In the genomic region with DNA sequence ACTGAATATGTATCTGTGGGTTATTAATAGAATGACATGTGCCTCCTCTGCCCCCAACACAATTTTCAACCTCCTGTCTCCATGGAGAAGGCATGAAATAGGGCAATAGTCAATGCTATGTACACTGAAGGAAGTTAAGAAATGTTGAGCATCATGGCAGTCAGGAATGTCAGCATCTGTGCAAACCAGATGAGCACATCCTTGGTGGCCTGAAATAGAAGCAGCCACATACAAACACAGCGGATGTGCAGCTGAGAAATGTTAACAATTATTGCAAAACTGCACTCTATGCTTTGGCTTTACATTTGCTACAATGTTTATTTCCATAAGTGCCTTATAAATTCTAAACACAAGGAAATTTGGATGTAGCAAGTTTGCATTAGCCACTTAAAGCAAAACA, we compare ENCODE assay signal across 21 mouse cellular contexts.
DNase-seq lines count a peak whose midpoint lies in the region; ATAC-seq and TF ChIP-seq lines count a peak whose summit lies in the region.
"Had no signal": no experiment of that assay in that cellular context is flagged by ENCODE, and none has a peak within 500 bp of the region (broad histone marks: within the 10 kb centered on the region; RNA-seq: fewer than 3 reads in every experiment).

No protein-coding gene starts in this region.

- no peak overlapping the region for H3K4me3 ChIP-seq in intestine, embryonic 15.5 days (replicated peaks)
- no peak overlapping the region for H3K4me3 ChIP-seq in intestine, postnatal 0 days (ENCODE audit: low read depth, low read length)
- H3K4me3 ChIP-seq in lung, embryonic 16.5 days (ENCODE audit: low read length) = no peak overlapping the region
- H3K4me3 ChIP-seq in lung, postnatal 0 days (ENCODE audit: low read depth, low read length) = no peak overlapping the region
- H3K4me3 ChIP-seq: embryonic facial prominence, embryonic 13.5 days; embryonic facial prominence, embryonic 15.5 days; erythroblast, embryonic 14.5 days; forebrain, embryonic 10.5 days; forebrain, embryonic 12.5 days; forebrain, embryonic 15.5 days had no signal

- no peak overlapping the region for H3K27ac ChIP-seq in intestine, embryonic 15.5 days
- no peak overlapping the region for H3K27ac ChIP-seq in intestine, postnatal 0 days (ENCODE audit: low read depth, low read length)
- H3K27ac ChIP-seq in lung, embryonic 16.5 days (ENCODE audit: low read length) = no peak overlapping the region
- H3K27ac ChIP-seq in lung, postnatal 0 days (ENCODE audit: low read length) = no peak overlapping the region
- H3K27ac ChIP-seq: embryonic facial prominence, embryonic 13.5 days; embryonic facial prominence, embryonic 15.5 days; forebrain, embryonic 10.5 days; forebrain, embryonic 12.5 days; forebrain, embryonic 15.5 days had no signal

- WGBS in intestine, embryonic 15.5 days = 50% methylated on average over 1 of the region's 1 CpGs
- WGBS in intestine, postnatal 0 days = 53% methylated on average over 1 of the region's 1 CpGs
- 54% methylated on average over 1 of the region's 1 CpGs for WGBS in lung, embryonic 16.5 days
- 67% methylated on average over 1 of the region's 1 CpGs for WGBS in lung, postnatal 0 days

- no peaks in the 10 kb centered on the region for H3K4me1 ChIP-seq in intestine, embryonic 15.5 days (replicated peaks)
- no peaks in the 10 kb centered on the region for H3K4me1 ChIP-seq in intestine, postnatal 0 days (replicated peaks; ENCODE audit: control insufficient read depth, insufficient read depth, low read length)
- H3K4me1 ChIP-seq in lung, embryonic 16.5 days (replicated peaks; ENCODE audit: control insufficient read depth, insufficient read depth, low read length) = no peaks in the 10 kb centered on the region
- H3K4me1 ChIP-seq in lung, postnatal 0 days (ENCODE audit: insufficient read depth, low read depth, low read length) = no peaks in the 10 kb centered on the region
- H3K4me1 ChIP-seq: embryonic facial prominence, embryonic 13.5 days; embryonic facial prominence, embryonic 15.5 days; forebrain, embryonic 10.5 days; forebrain, embryonic 12.5 days; forebrain, embryonic 15.5 days had no signal

- peak; percentile 45; the same call in 1 of the 2 replicates for ATAC-seq in intestine, embryonic 15.5 days
- no peak for ATAC-seq in intestine, postnatal 0 days
- peak; percentile 66 for ATAC-seq in lung, embryonic 16.5 days (ENCODE audit: low read depth)
- no peak for ATAC-seq in lung, postnatal 0 days
- ATAC-seq: forebrain, embryonic 15.5 days had no signal

- TF ChIP-seq CTCF in intestine, postnatal 0 days (IDR thresholded peaks at IDR 0.05; ENCODE audit: low read depth) = no peak
- TF ChIP-seq CTCF in lung, postnatal 0 days (IDR thresholded peaks at IDR 0.05) = no peak

- H3K9me3 ChIP-seq in intestine, embryonic 15.5 days = no peaks in the 10 kb centered on the region
- no peaks in the 10 kb centered on the region for H3K9me3 ChIP-seq in intestine, postnatal 0 days (ENCODE audit: control insufficient read depth)
- H3K9me3 ChIP-seq in lung, embryonic 16.5 days (ENCODE audit: control insufficient read depth, low read length) = no peaks in the 10 kb centered on the region
- H3K9me3 ChIP-seq in lung, postnatal 0 days (ENCODE audit: low read length) = no peaks in the 10 kb centered on the region
- H3K9me3 ChIP-seq: embryonic facial prominence, embryonic 13.5 days; embryonic facial prominence, embryonic 15.5 days; forebrain, embryonic 10.5 days; forebrain, embryonic 12.5 days; forebrain, embryonic 15.5 days had no signal

- TF ChIP-seq EP300 in lung, postnatal 0 days (IDR thresholded peaks at IDR 0.05) = no peak

- DNase-seq in lung, postnatal 0 days (ENCODE audit: low spot score) = no peak
- no peak for DNase-seq in layer of hippocampus, postnatal 14 days (ENCODE audit: low spot score in 2 of 2)
- DNase-seq: adrenal gland, adult 2 months; adrenal gland, postnatal 10 days; adrenal gland, postnatal 25 days; cerebellum, adult 11 months; cerebellum, adult 18-20 months; cerebellum, adult 8-10 months; cerebellum, adult 9-11 months; cerebellum, postnatal 14 days; cerebellum, postnatal 36 days; embryo, embryonic 11 days had no signal

- no peaks in the 10 kb centered on the region for H3K36me3 ChIP-seq in intestine, embryonic 15.5 days
- H3K36me3 ChIP-seq in intestine, postnatal 0 days (ENCODE audit: control insufficient read depth, insufficient read depth) = no peaks in the 10 kb centered on the region
- H3K36me3 ChIP-seq in lung, embryonic 16.5 days (ENCODE audit: control insufficient read depth, insufficient read depth, low read length) = no peaks in the 10 kb centered on the region
- H3K36me3 ChIP-seq in lung, postnatal 0 days (ENCODE audit: insufficient read depth, low read length) = no peaks in the 10 kb centered on the region
- H3K36me3 ChIP-seq: embryonic facial prominence, embryonic 13.5 days; embryonic facial prominence, embryonic 15.5 days; forebrain, embryonic 10.5 days; forebrain, embryonic 12.5 days; forebrain, embryonic 15.5 days had no signal

- no peaks in the 10 kb centered on the region for H3K27me3 ChIP-seq in intestine, embryonic 15.5 days (replicated peaks)
- no peaks in the 10 kb centered on the region for H3K27me3 ChIP-seq in intestine, postnatal 0 days (replicated peaks; ENCODE audit: control insufficient read depth, insufficient read depth, low read length)
- H3K27me3 ChIP-seq in lung, embryonic 16.5 days (ENCODE audit: control insufficient read depth, insufficient read depth, low read depth, low read length) = no peaks in the 10 kb centered on the region
- no peaks in the 10 kb centered on the region for H3K27me3 ChIP-seq in lung, postnatal 0 days (replicated peaks; ENCODE audit: insufficient read depth, low read length)
- H3K27me3 ChIP-seq: embryonic facial prominence, embryonic 13.5 days; embryonic facial prominence, embryonic 15.5 days; forebrain, embryonic 12.5 days; forebrain, embryonic 15.5 days had no signal

- H3K4me2 ChIP-seq in intestine, embryonic 15.5 days (replicated peaks) = no peak overlapping the region
- no peak overlapping the region for H3K4me2 ChIP-seq in intestine, postnatal 0 days (replicated peaks; ENCODE audit: low read depth)
- H3K4me2 ChIP-seq in lung, embryonic 16.5 days (ENCODE audit: low read depth, low read length) = no peak overlapping the region
- no peak overlapping the region for H3K4me2 ChIP-seq in lung, postnatal 0 days (replicated peaks; ENCODE audit: low read depth, low read length)
- H3K4me2 ChIP-seq: embryonic facial prominence, embryonic 13.5 days; embryonic facial prominence, embryonic 15.5 days; forebrain, embryonic 12.5 days; forebrain, embryonic 15.5 days had no signal

- no peak overlapping the region for H3K9ac ChIP-seq in intestine, embryonic 15.5 days
- H3K9ac ChIP-seq in intestine, postnatal 0 days (ENCODE audit: low read depth, low read length) = no peak overlapping the region
- no peak overlapping the region for H3K9ac ChIP-seq in lung, embryonic 16.5 days (ENCODE audit: low read length)
- no peak overlapping the region for H3K9ac ChIP-seq in lung, postnatal 0 days (replicated peaks; ENCODE audit: low read depth)
- H3K9ac ChIP-seq: embryonic facial prominence, embryonic 13.5 days; embryonic facial prominence, embryonic 15.5 days; forebrain, embryonic 12.5 days; forebrain, embryonic 15.5 days had no signal

Comparison
In these comparisons a context has a peak if more than half of its experiments do, and no peak if none do; other contexts are left out.
1. ATAC-seq: peak in intestine, embryonic 15.5 days (single experiment) and lung, embryonic 16.5 days (single experiment); none in intestine, postnatal 0 days (single experiment) and lung, postnatal 0 days (single experiment).